Comparison of ENCODE assay signal across 26 mouse cellular contexts in the genomic region with DNA sequence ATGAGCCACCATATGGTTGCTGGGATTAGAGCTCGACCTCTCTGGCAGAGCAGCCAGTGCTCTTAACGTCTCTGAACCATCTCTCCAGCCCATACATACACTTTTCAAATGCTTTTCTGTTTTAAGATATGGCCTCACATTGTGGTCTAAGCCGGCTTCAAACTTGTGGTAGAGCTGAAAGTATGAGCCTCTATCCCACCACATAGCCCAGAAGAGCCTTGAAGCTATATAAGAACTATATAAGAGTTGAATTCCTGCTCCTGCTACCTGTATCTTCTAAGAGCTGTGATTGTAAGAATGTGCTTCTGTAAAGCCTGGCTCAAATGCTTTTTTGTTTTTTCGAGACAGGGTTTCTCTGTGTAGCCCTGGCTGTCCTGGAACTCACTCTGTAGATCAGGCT. TPM values are rescaled to one million over a fixed set of nuclear protein-coding genes. Genes with fewer than 3 reads are reported as not detected.
DNase-seq lines count a peak whose midpoint lies in the region; ATAC-seq lines count a peak whose summit lies in the region.
"Had no signal": no experiment of that assay in that cellular context is flagged by ENCODE, and none has a peak within 500 bp of the region (broad histone marks: within the 10 kb centered on the region; RNA-seq: fewer than 3 reads in every experiment).

No protein-coding gene starts in this region.

- no peaks in the 10 kb centered on the region for H3K36me3 ChIP-seq in heart, embryonic 15.5 days
- H3K36me3 ChIP-seq in midbrain, embryonic 11.5 days (ENCODE audit: control insufficient read depth, insufficient read depth, low read length): no peaks in the 10 kb centered on the region
- peaks cover 7% of the 10 kb centered on the region; the same call in 1 of the 2 replicates for H3K36me3 ChIP-seq in midbrain, embryonic 10.5 days
- H3K36me3 ChIP-seq: forebrain, embryonic 12.5 days; forebrain, embryonic 15.5 days; heart, embryonic 10.5 days had no signal

- no peak overlapping the region for H3K9ac ChIP-seq in heart, embryonic 15.5 days
- no peak overlapping the region for H3K9ac ChIP-seq in midbrain, embryonic 11.5 days (ENCODE audit: low read length)
- H3K9ac ChIP-seq: embryonic facial prominence, embryonic 13.5 days; forebrain, embryonic 12.5 days; forebrain, embryonic 15.5 days; heart, embryonic 13.5 days; hindbrain, embryonic 14.5 days had no signal

- H3K9me3 ChIP-seq in heart, embryonic 15.5 days (replicated peaks): no peaks in the 10 kb centered on the region; the same call in 1 of the 2 replicates
- H3K9me3 ChIP-seq in midbrain, embryonic 11.5 days (ENCODE audit: control insufficient read depth, low read length): no peaks in the 10 kb centered on the region
- H3K9me3 ChIP-seq in midbrain, embryonic 10.5 days (replicated peaks): 0 out of 2 replicates have a peak, but pooled peaks cover 9% of the 10 kb centered on the region
- H3K9me3 ChIP-seq: embryonic facial prominence, embryonic 10.5 days; embryonic facial prominence, embryonic 13.5 days; forebrain, embryonic 12.5 days; forebrain, embryonic 15.5 days; heart, embryonic 10.5 days had no signal

- ATAC-seq in heart, embryonic 15.5 days (replicated peaks; ENCODE audit: insufficient number of reproducible peaks, insufficient read depth, low FRiP score, low read depth): no peak
- ATAC-seq in midbrain, embryonic 11.5 days (ENCODE audit: low FRiP score): no peak
- ATAC-seq: activated CD4-positive, CD25-positive, alpha-beta regulatory T cell, adult 4 months; forebrain, embryonic 15.5 days; hindbrain, postnatal 0 days; inflammation-experienced regulatory T-cells, adult 6 months; intestine, embryonic 16.5 days had no signal

- H3K27me3 ChIP-seq in heart, embryonic 15.5 days: no peaks in the 10 kb centered on the region
- H3K27me3 ChIP-seq in midbrain, embryonic 11.5 days (ENCODE audit: control insufficient read depth, insufficient read depth, low read length): no peaks in the 10 kb centered on the region
- no peaks in the 10 kb centered on the region for H3K27me3 ChIP-seq in midbrain, embryonic 10.5 days (ENCODE audit: low read depth, poor library complexity, severe bottlenecking)
- H3K27me3 ChIP-seq: embryonic facial prominence, embryonic 13.5 days; forebrain, embryonic 12.5 days; forebrain, embryonic 15.5 days; heart, embryonic 13.5 days had no signal

- 85% methylated on average over 4 of the region's 4 CpGs for WGBS in heart, embryonic 15.5 days
- WGBS in midbrain, embryonic 11.5 days: 94% methylated on average over 4 of the region's 4 CpGs
- 92% methylated on average over 4 of the region's 4 CpGs for WGBS in midbrain, embryonic 10.5 days

- peaks cover 17% of the 10 kb centered on the region for H3K4me1 ChIP-seq in heart, embryonic 15.5 days (replicated peaks)
- H3K4me1 ChIP-seq in midbrain, embryonic 11.5 days (ENCODE audit: control insufficient read depth, insufficient read depth, low read length): no peaks in the 10 kb centered on the region
- no peaks in the 10 kb centered on the region for H3K4me1 ChIP-seq in midbrain, embryonic 10.5 days
- H3K4me1 ChIP-seq: embryonic facial prominence, embryonic 10.5 days; embryonic facial prominence, embryonic 13.5 days; forebrain, embryonic 12.5 days; forebrain, embryonic 15.5 days had no signal

- H3K4me2 ChIP-seq in heart, embryonic 15.5 days: no peak overlapping the region
- no peak overlapping the region for H3K4me2 ChIP-seq in midbrain, embryonic 11.5 days
- H3K4me2 ChIP-seq: embryonic facial prominence, embryonic 13.5 days; forebrain, embryonic 12.5 days; forebrain, embryonic 15.5 days; heart, embryonic 13.5 days; hindbrain, embryonic 14.5 days had no signal

- no peak overlapping the region for H3K4me3 ChIP-seq in heart, embryonic 15.5 days
- no peak overlapping the region for H3K4me3 ChIP-seq in midbrain, embryonic 11.5 days (ENCODE audit: low read depth, low read length)
- no peak overlapping the region for H3K4me3 ChIP-seq in midbrain, embryonic 10.5 days
- H3K4me3 ChIP-seq: embryonic facial prominence, embryonic 10.5 days; embryonic facial prominence, embryonic 13.5 days; erythroblast, embryonic 14.5 days; forebrain, embryonic 12.5 days; forebrain, embryonic 15.5 days; heart, embryonic 10.5 days; heart, embryonic 13.5 days had no signal

- 0 out of 2 replicates have a peak overlapping the region, but pooled peaks have one; percentile 6 for H3K27ac ChIP-seq in heart, embryonic 15.5 days
- no peak overlapping the region for H3K27ac ChIP-seq in midbrain, embryonic 11.5 days (ENCODE audit: low read depth, low read length)
- no peak overlapping the region for H3K27ac ChIP-seq in midbrain, embryonic 10.5 days (replicated peaks)
- H3K27ac ChIP-seq: embryonic facial prominence, embryonic 10.5 days; embryonic facial prominence, embryonic 13.5 days; forebrain, embryonic 12.5 days; forebrain, embryonic 15.5 days; heart, embryonic 10.5 days; hindbrain, embryonic 14.5 days; hindbrain, postnatal 0 days had no signal

- peak; percentile 13 to 17 for DNase-seq in cerebellum, adult 18-20 months
- DNase-seq in cerebellum, postnatal 14 days: no peak
- DNase-seq in heart, postnatal 4 days: no peak
- peak; percentile 59 for DNase-seq in midbrain, embryonic 11.5 days (ENCODE audit: low spot score, missing footprints)
- DNase-seq in midbrain, embryonic 10.5 days (ENCODE audit: low spot score): no peak
- DNase-seq: adrenal gland, adult 8-10 months; adrenal gland, postnatal 25 days; cerebellum, adult 2 months; cerebellum, adult 9-11 months; cerebellum, postnatal 36 days; embryo, embryonic 11 days; gastrocnemius, postnatal 10 days; kidney, adult 18-20 months had no signal

RNA-seq across cellular contexts. Expression of a gene that starts 18.5 kb away (rescaled TPM):
- 77.6 and 88.1 TPM in 2 replicates for polyA plus RNA-seq in heart, embryonic 15.5 days (2015; fragmentation: Nextera tagmentation; extraction: Ambion mirVana)
- 100 to 1,000 TPM; 282 to 291 TPM for total RNA-seq in heart, postnatal 4 days (2021)
- polyA plus RNA-seq in midbrain, embryonic 11.5 days (2014; fragmentation: Nextera tagmentation; extraction: Ambion mirVana): 80.1 and 81.4 TPM in 2 replicates
- polyA plus RNA-seq in midbrain, embryonic 10.5 days (2016; fragmentation: Nextera tagmentation; extraction: Ambion mirVana): 69.3 and 84.1 TPM in 2 replicates

Comparison
In these comparisons a context has a peak if more than half of its experiments do, and no peak if none do; other contexts are left out.
1. DNase-seq: peak in cerebellum, adult 18-20 months (2 of 2) and midbrain, embryonic 11.5 days (single experiment); none in cerebellum, postnatal 14 days (0 of 2), heart, postnatal 4 days (single experiment) and midbrain, embryonic 10.5 days (single experiment).